Mouse (Mus musculus) hindbrain, embryonic 13.5 days (tissue): ENCODE measurements around the gene Parva. TPM values are rescaled to one million over a fixed set of nuclear protein-coding genes. Genes with fewer than 3 reads are reported as not detected.

ENCODE experiments used
- ATAC-seq: fragments of 200-750 bp; cut with Nextera tagmentation; 2 replicates; pipeline ENCODE4 v1.8.0; 2017; ENCODE audit warnings: moderate TSS enrichment; ENCODE audit not compliant: low FRiP score
- H3K27ac ChIP-seq: fragments of 300-500 bp; sonication (generic); 2 replicates; pipeline ENCODE4 v1.5.1; 2015; ENCODE audit warnings: inconsistent platforms, mild to moderate bottlenecking, moderate library complexity
- H3K27me3 ChIP-seq: fragments of 300-500 bp; sonication (generic); 2 replicates; pipeline ENCODE4 v1.6.1; 2015; ENCODE audit warnings: mild to moderate bottlenecking, inconsistent platforms
- H3K36me3 ChIP-seq: fragments of 300-500 bp; sonication (generic); 2 replicates; pipeline ENCODE4 v1.6.1; 2015; ENCODE audit warnings: mild to moderate bottlenecking, inconsistent platforms
- H3K4me1 ChIP-seq: fragments of 300-500 bp; sonication (generic); replicated peaks from 2 replicates; pipeline ENCODE4 v1.6.1; 2015; ENCODE audit warnings: inconsistent platforms
- H3K4me2 ChIP-seq: fragments of 300-500 bp; sonication (generic); 2 replicates; pipeline ENCODE4 v1.6.1; 2015; ENCODE audit warnings: inconsistent platforms, mild to moderate bottlenecking, moderate library complexity
- H3K4me3 ChIP-seq: fragments of 300-500 bp; sonication (generic); 2 replicates; pipeline ENCODE4 v1.5.1; 2015; ENCODE audit warnings: mild to moderate bottlenecking, inconsistent platforms
- H3K9ac ChIP-seq: fragments of 300-500 bp; sonication (generic); 2 replicates; pipeline ENCODE4 v1.6.1; 2015; ENCODE audit warnings: mild to moderate bottlenecking, inconsistent platforms
- H3K9me3 ChIP-seq: fragments of 300-500 bp; sonication (generic); 2 replicates; pipeline ENCODE4 v1.6.1; 2016; ENCODE audit warnings: inconsistent platforms
- WGBS: fragments of 180-500 bp; shearing (Covaris S2); methylation state at CpG from one replicate; pipeline ENCODE4 v1.1.7; 2015; 5-methylcytosine and 5-hydroxymethylcytosine counted together
- polyA plus RNA-seq: library from polyadenylated mRNA; unstranded; fragments of >200 nt; fragmentation: Nextera tagmentation; extraction: Ambion mirVana; gene quantifications from 2 replicates; pipeline ENCODE4 v1.2.1, GENCODE M21; 2015

The Parva gene
- polyA plus RNA-seq, 1 experiment from 2014 or later, result 30.8 TPM

DNA sequence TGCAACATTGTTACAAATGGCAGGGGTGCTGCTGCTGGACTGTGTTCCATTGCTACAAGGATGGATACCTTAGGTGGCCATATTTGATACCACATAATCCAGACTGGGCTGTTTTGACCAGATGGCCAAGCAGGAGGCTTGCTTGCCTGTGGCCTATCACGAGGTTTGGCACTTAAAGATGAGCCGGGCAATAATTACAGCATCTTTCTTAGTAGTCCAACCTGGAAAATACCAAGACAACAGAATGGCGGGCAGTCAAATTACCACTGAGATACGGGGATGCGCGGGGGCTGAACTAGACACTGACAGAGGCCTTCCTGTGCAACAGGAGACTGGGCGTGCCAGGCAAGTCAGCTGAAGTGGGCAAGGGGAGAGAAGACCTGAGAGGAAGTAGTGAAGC lies 55.3 kb downstream of the Parva start:
- H3K9me3 ChIP-seq, result no peaks in the 10 kb centered on the region
- WGBS, result 91% methylated on average over 7 of the region's 7 CpGs
- no peak overlapping the region for H3K4me2 ChIP-seq
- no peaks in the 10 kb centered on the region for H3K36me3 ChIP-seq
- no peaks in the 10 kb centered on the region for H3K27me3 ChIP-seq
- ATAC-seq, result no peak
- peaks cover 26% of the 10 kb centered on the region for H3K4me1 ChIP-seq
- no peak overlapping the region for H3K9ac ChIP-seq
- H3K4me3 ChIP-seq, result no peak overlapping the region
- 0 out of 2 replicates have a peak overlapping the region, but pooled peaks have one; percentile 18 for H3K27ac ChIP-seq

DNA sequence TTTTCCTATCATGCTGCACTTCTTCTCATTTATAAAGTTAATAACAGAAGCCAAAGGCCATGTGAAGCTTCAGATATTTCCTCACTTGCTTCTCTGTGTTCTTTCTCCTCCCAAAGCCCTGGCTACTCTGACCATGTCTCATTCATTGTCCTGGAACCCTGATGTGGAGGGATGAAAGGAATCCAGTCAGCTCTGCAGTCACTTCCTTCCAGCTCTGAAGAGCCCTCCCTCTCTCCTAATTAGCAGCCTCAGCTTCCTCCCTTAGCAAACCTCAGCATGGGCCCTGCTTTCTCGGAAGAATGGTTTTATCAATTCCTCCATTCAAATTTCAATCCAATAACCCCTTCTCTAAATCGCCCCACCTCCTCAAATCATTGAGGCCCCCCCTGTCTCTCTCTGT lies 56.1 kb downstream of the Parva start:
- 8% methylated on average over 2 of the region's 2 CpGs for WGBS
- Histone ChIP-seq H3K27ac (no peak overlapping the region), H3K4me3 (no peak overlapping the region), H3K4me1 (peaks cover 26% of the 10 kb centered on the region), H3K9me3 (no peaks in the 10 kb centered on the region), H3K4me2 (no peak overlapping the region), H3K9ac (no peak overlapping the region), H3K27me3 (no peaks in the 10 kb centered on the region), H3K36me3 (no peaks in the 10 kb centered on the region)
- no peak for ATAC-seq

- WGBS, result 65% methylated on average over 2 of the region's 2 CpGs
- Histone ChIP-seq H3K9me3 (no peaks in the 10 kb centered on the region), H3K36me3 (no peaks in the 10 kb centered on the region), H3K27ac (no peak overlapping the region), H3K4me3 (no peak overlapping the region), H3K27me3 (no peaks in the 10 kb centered on the region), H3K4me2 (no peak overlapping the region), H3K4me1 (peaks cover 18% of the 10 kb centered on the region), H3K9ac (no peak overlapping the region)
- no peak for ATAC-seq
Measured at GRCm38 (mm10) chr7:112490825-112491224, 63.5 kb downstream of the Parva start.

- ATAC-seq, result no peak
- 64% methylated on average over 1 of the region's 1 CpGs for WGBS
- Histone ChIP-seq H3K27me3 (no peaks in the 10 kb centered on the region), H3K9ac (no peak overlapping the region), H3K4me1 (peaks cover 19% of the 10 kb centered on the region), H3K36me3 (no peaks in the 10 kb centered on the region), H3K4me2 (no peak overlapping the region), H3K9me3 (no peaks in the 10 kb centered on the region), H3K27ac (no peak overlapping the region), H3K4me3 (no peak overlapping the region)
Measured at GRCm38 (mm10) chr7:112491737-112492136, 64.4 kb downstream of the Parva start.

DNA sequence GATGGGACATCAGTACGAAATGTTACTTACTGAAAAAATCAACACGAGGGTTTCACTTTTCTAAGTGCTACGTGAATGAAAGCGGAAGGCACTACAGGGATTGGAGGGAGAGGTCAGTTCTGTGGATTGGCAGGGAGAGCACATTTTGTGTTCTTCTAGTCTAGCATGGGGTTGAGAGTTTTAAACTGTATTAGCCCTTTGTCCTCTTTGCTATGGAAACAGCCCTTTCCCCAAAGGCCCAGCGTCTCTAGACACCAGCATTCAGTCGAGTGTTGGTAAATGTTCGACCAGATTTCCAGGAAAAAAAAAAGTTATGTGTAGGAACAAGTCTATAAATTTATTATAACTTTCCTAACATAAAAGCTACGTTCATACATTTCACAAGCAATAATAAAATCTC lies 68.6 kb downstream of the Parva start:
- Histone ChIP-seq H3K4me1 (peaks cover 35% of the 10 kb centered on the region), H3K9ac (no peak overlapping the region), H3K4me2 (no peak overlapping the region), H3K36me3 (no peaks in the 10 kb centered on the region), H3K4me3 (no peak overlapping the region), H3K27me3 (no peaks in the 10 kb centered on the region), H3K27ac (no peak overlapping the region), H3K9me3 (no peaks in the 10 kb centered on the region)
- WGBS, result 56% methylated on average over 8 of the region's 8 CpGs
- no peak for ATAC-seq

DNA sequence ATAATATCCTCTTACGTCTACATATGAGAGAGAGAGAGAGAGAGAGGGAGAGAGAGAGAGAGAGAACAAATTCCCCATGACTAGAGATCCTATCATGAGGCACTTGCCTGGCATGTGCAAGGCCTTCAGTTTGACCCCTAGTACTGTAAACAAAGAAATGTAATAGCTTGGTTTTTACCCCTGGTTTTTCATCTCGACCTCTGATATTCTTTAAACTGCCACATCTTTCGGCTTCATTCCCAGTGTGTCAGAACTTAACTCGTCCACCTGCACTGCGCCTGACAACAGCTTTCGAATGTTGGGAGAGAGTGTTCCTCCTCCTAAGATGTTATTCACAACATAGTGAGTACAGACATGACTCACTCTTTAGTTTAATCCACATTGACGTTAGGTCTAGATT lies 69.6 kb downstream of the Parva start:
- Histone ChIP-seq H3K36me3 (no peaks in the 10 kb centered on the region), H3K4me1 (peaks cover 35% of the 10 kb centered on the region), H3K27me3 (no peaks in the 10 kb centered on the region), H3K4me3 (no peak overlapping the region), H3K4me2 (no peak overlapping the region), H3K9ac (no peak overlapping the region), H3K9me3 (no peaks in the 10 kb centered on the region), H3K27ac (no peak overlapping the region)
- WGBS, result 77% methylated on average over 7 of the region's 7 CpGs
- no peak for ATAC-seq

DNA sequence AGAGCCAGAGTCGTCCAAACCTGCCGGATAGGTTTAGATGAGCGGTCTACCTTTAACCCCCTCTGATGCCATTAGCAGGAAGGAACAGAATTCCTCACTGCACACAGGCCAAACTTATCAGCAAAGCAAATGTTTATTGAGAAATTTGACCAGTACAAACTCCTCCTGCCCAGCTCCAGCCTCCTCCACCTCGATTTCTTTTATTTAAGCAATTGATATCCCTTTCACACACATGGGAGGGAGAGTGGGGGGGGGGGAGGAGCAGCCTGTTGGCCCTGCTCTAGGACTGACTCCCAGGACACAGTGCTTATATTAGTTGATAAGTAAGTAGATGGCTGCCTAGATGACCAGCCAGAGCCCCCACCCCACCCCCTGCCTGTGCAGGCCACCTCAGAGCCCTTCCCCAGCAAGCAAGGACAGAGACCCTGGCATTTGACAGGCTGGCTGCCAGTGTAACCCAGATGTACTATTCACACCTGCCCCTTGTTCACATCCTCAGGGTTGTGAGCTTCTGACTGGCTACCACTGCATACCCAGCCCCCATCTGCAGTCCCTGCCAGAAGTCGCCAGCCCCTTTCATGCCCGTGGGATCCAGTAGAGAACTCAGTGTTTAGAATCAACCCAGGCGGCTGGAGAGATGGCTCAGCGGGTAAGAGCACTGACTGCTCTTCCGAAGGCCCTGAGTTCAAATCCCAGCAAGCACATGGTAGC lies 71.4 kb downstream of the Parva start:
- Histone ChIP-seq H3K4me3 (no peak overlapping the region), H3K9me3 (no peaks in the 10 kb centered on the region), H3K27ac (no peak overlapping the region), H3K9ac (no peak overlapping the region), H3K4me1 (peaks cover 50% of the 10 kb centered on the region), H3K4me2 (no peak overlapping the region), H3K36me3 (no peaks in the 10 kb centered on the region), H3K27me3 (no peaks in the 10 kb centered on the region)
- ATAC-seq, result no peak
- 67% methylated on average over 9 of the region's 9 CpGs for WGBS

GRCm38 (mm10) chr7:112499453-112500133 lies 72.3 kb downstream of the Parva start:
- Histone ChIP-seq H3K4me3 (no peak overlapping the region), H3K9ac (no peak overlapping the region), H3K4me2 (no peak overlapping the region), H3K4me1 (peaks cover 45% of the 10 kb centered on the region), H3K27ac (no peak overlapping the region), H3K9me3 (no peaks in the 10 kb centered on the region), H3K27me3 (no peaks in the 10 kb centered on the region), H3K36me3 (no peaks in the 10 kb centered on the region)
- WGBS, result 39% methylated on average over 10 of the region's 10 CpGs
- no peak for ATAC-seq

DNA sequence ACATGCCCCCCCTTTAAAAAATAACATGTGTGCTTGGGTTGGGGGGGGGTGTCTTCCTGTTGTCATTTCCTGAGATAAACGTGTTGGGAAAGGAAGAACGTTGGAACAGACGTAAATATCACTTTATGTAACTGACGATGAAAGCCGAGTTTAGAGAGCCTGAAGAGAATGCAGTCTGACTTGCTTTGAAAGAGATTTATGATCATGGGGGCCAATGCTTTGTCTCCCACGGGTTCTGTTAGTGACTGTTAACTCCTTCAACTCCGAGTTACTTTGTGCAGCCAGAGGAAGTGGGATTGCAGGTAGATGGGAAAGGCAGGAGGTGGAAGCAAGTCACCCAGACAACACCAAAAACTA lies 72.8 kb downstream of the Parva start:
- H3K4me1 ChIP-seq, result peaks cover 45% of the 10 kb centered on the region
- no peak for ATAC-seq
- H3K4me3 ChIP-seq, result no peak overlapping the region
- no peak overlapping the region for H3K27ac ChIP-seq
- no peak overlapping the region for H3K4me2 ChIP-seq
- H3K36me3 ChIP-seq, result no peaks in the 10 kb centered on the region
- no peaks in the 10 kb centered on the region for H3K9me3 ChIP-seq
- no peak overlapping the region for H3K9ac ChIP-seq
- 18% methylated on average over 7 of the region's 7 CpGs for WGBS
- no peaks in the 10 kb centered on the region for H3K27me3 ChIP-seq

GRCm38 (mm10) chr7:112502050-112502809 lies 74.9 kb downstream of the Parva start:
- Histone ChIP-seq H3K36me3 (no peaks in the 10 kb centered on the region), H3K4me2 (peak overlapping the region; percentile 39), H3K4me1 (peaks cover 38% of the 10 kb centered on the region), H3K4me3 (no peak overlapping the region), H3K9me3 (no peaks in the 10 kb centered on the region), H3K27ac (0 out of 2 replicates have a peak overlapping the region, but pooled peaks have one; percentile 1), H3K9ac (no peak overlapping the region), H3K27me3 (no peaks in the 10 kb centered on the region)
- 24% methylated on average over 18 of the region's 18 CpGs for WGBS
- ATAC-seq, result 0 out of 2 replicates have a peak, but pooled peaks have one; percentile 63

DNA sequence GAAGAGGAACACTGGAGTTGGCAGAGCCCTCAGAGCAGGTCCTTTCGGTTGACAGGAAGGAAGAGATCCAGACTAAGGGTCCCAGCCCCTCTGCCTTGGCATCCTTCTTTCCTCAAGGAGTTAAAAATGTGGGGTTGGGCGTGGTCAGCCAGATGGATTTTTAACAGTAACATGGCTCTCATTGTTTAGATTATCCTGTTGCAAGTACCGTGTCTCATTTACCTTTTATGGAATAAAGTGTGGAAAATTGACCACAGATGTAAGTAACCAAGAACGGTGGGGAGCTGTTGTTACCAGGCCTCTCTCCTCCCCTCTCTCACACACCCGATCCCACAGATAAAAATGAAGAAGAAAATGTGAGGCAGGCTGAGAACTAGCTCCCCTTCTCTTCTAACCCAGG lies 75.5 kb downstream of the Parva start:
- Histone ChIP-seq H3K9ac (peak overlapping the region; percentile 0; the same call in 1 of the 2 replicates), H3K4me2 (peak overlapping the region; percentile 39; the same call in 1 of the 2 replicates), H3K4me1 (peaks cover 38% of the 10 kb centered on the region), H3K36me3 (no peaks in the 10 kb centered on the region), H3K27me3 (no peaks in the 10 kb centered on the region), H3K27ac (no peak overlapping the region), H3K9me3 (no peaks in the 10 kb centered on the region), H3K4me3 (no peak overlapping the region)
- 0 out of 2 replicates have a peak, but pooled peaks have one; percentile 11 for ATAC-seq
- WGBS, result 33% methylated on average over 5 of the region's 5 CpGs

DNA sequence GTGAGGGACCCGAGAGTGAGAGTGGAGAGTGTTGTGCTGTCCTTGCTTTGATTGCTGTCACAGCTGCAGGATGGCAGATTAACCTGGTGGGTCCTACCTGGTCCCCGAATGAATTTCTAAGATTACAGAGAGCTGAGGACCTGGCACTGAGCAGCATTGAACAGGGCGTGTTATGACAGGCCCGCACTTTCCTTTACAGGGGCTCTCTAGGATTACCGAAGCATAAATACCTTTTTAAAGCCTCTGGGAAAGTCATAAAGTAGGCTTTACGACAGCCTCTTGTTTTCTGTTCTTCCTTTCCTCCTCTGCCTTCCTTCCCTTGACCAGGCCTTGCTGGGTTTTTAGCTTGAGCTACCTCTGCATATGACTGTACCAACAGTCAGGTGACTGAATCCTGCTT lies 76.1 kb downstream of the Parva start:
- no peaks in the 10 kb centered on the region for H3K9me3 ChIP-seq
- H3K4me3 ChIP-seq, result no peak overlapping the region
- 79% methylated on average over 6 of the region's 6 CpGs for WGBS
- peaks cover 38% of the 10 kb centered on the region for H3K4me1 ChIP-seq
- no peaks in the 10 kb centered on the region for H3K36me3 ChIP-seq
- no peak for ATAC-seq
- no peaks in the 10 kb centered on the region for H3K27me3 ChIP-seq
- H3K4me2 ChIP-seq, result no peak overlapping the region
- peak overlapping the region; percentile 0; the same call in 1 of the 2 replicates for H3K9ac ChIP-seq
- H3K27ac ChIP-seq, result no peak overlapping the region
